Mouse (Mus musculus): ENCODE measurements around the gene Sympk.

GRCm38 (mm10) chr7:19031641-19032040 lies 7.5 kb downstream of the Sympk start:
- TF ChIP-seq CTCF (IDR thresholded peaks at IDR 0.05; ENCODE audit: low read depth) (no peak), EP300 (IDR thresholded peaks at IDR 0.05; ENCODE audit: low read depth) (no peak)
